Mouse (Mus musculus): ENCODE data around the gene Ece1. TPM values are rescaled to one million over a fixed set of nuclear protein-coding genes. Genes with fewer than 3 reads are reported as not detected.

Ece1 gene
- polyA plus RNA-seq, 1 experiment = 69.9 TPM

DNA sequence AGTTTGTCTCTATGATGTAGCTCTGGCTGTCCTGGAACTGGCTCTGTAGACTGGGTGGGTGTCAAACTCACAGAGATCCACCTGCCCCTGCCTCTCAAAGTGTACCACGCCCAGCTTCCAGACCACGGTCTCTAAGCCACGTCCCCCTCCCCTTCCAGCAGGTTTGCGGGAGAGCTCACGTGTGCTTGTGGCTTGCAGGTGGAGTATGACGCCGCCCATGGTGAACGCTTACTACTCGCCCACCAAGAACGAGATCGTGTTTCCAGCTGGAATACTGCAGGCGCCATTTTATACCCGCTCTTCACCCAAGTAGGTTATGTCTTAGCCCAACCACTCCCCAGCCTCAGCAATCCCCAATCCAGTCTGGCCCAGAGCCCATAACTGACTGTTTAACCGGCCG lies 94.2 kb downstream of the Ece1 start:
- Histone ChIP-seq H3K4me2 (ENCODE audit: low read depth) (no peak overlapping the region), H3K4me3 (no peak overlapping the region), H3ac (ENCODE audit: control insufficient read depth, insufficient read length) (no peak overlapping the region), H3K36me3 (ENCODE audit: control insufficient read depth, insufficient read depth) (peaks cover 13% of the 10 kb centered on the region), H3K79me2 (ENCODE audit: control insufficient read depth, insufficient read depth) (no peaks in the 10 kb centered on the region), H3K27me3 (ENCODE audit: control insufficient read depth, insufficient read depth, insufficient read length) (no peaks in the 10 kb centered on the region)
- TF ChIP-seq SRF (IDR thresholded peaks at IDR 0.05; ENCODE audit: control insufficient read depth, insufficient read length, low read depth) = no peak
- no peak for TF ChIP-seq MAX (IDR thresholded peaks at IDR 0.05; ENCODE audit: low read depth)
- no peak for TF ChIP-seq POLR2A (IDR thresholded peaks at IDR 0.05; ENCODE audit: insufficient read length, low read depth)
- TF ChIP-seq MYOD1 (IDR thresholded peaks at IDR 0.05; ENCODE audit: control insufficient read depth in 1 of 3, insufficient read length in 2 of 3, low read depth in 2 of 3) = peak in 1 of 3 experiments; percentile 69
- no peak for TF ChIP-seq TCF3 (IDR thresholded peaks at IDR 0.05; ENCODE audit: insufficient read length, low read depth)
- TF ChIP-seq REST (IDR thresholded peaks at IDR 0.05; ENCODE audit: insufficient read depth, insufficient read length) = no peak

DNA sequence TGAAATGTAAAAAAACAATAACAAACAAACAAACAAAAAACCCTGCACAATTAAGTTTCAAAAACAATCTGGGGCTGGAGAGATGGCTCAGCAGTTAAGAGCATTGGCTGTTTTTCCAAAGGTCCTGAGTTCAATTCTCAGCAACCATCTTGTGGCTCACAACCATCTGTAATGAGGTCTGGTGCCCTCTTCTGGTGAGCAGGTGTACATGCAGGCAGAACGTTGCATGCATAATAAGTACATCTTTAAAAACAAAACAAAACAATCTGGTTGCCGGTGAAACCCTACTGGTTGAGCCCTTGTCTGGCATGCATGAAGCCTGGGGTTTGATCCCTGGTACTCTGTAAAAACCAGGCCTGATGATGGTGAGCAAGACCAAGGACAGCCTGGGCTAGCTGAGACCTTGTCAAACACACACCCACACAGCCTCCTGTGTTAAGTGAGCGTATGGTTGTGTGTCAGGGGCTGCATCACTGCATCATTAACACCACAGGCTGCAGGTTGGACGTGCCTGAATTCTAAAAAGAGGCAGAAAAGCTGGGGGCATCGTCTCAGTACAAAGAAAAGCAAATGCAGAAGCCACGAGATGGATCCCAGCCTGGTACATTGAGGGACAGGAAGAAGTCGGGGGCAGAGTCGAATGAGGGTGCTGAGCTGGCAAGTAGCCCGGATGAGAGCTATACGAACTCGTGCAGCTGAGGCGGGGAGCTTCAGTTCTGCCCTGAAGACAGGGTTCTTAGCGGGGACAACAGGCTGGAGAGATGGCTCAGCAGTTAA lies 98.0 kb downstream of the Ece1 start:
- Histone ChIP-seq H3ac (ENCODE audit: control insufficient read depth, insufficient read length) (no peak overlapping the region), H3K36me3 (ENCODE audit: control insufficient read depth, insufficient read depth) (peaks cover 5% of the 10 kb centered on the region), H3K79me2 (ENCODE audit: control insufficient read depth, insufficient read depth) (no peaks in the 10 kb centered on the region), H3K27me3 (ENCODE audit: control insufficient read depth, insufficient read depth, insufficient read length) (no peaks in the 10 kb centered on the region), H3K4me3 (no peak overlapping the region), H3K4me2 (ENCODE audit: low read depth) (no peak overlapping the region)
- TF ChIP-seq POLR2AphosphoS2 (IDR thresholded peaks at IDR 0.05; ENCODE audit: insufficient read length, low read depth) (no peak), TCF12 (IDR thresholded peaks at IDR 0.05; ENCODE audit: insufficient read depth, poor library complexity, severe bottlenecking) (no peak), MAX (IDR thresholded peaks at IDR 0.05; ENCODE audit: low read depth) (no peak), POLR2A (IDR thresholded peaks at IDR 0.05; ENCODE audit: insufficient read length, low read depth) (no peak), SRF (IDR thresholded peaks at IDR 0.05; ENCODE audit: control insufficient read depth, insufficient read length, low read depth) (no peak), MYOG (IDR thresholded peaks at IDR 0.05; ENCODE audit: control insufficient read depth in 1 of 3, insufficient read depth in 1 of 3, insufficient read length in 2 of 3, low read depth in 2 of 3) (no peak)

DNA sequence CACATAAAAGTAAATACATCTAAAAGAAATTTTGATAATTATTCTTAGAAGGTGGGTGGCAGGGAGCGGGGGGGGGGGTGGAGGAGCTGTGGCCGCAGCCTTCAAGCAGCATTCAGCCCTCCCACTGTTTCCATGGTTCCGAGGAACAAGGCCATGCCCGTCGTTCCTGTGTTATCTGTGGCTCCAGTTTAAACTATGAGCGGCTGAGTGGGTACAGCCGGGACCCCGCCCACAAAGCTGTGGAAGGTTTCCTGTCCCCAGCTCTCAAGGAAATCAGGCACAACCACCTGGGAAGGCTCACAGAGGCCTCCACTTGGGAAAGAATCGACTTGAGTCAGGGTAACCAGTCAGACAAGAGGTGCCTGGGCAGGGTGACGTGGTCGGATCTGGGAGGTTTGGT lies 98.7 kb downstream of the Ece1 start:
- Histone ChIP-seq H3K4me2 (ENCODE audit: low read depth) (no peak overlapping the region), H3K36me3 (ENCODE audit: control insufficient read depth, insufficient read depth) (peaks cover 5% of the 10 kb centered on the region), H3K4me3 (no peak overlapping the region), H3K27me3 (ENCODE audit: control insufficient read depth, insufficient read depth, insufficient read length) (no peaks in the 10 kb centered on the region), H3ac (ENCODE audit: control insufficient read depth, insufficient read length) (no peak overlapping the region), H3K79me2 (ENCODE audit: control insufficient read depth, insufficient read depth) (no peaks in the 10 kb centered on the region)
- no peak for TF ChIP-seq REST (IDR thresholded peaks at IDR 0.05; ENCODE audit: insufficient read depth, insufficient read length)
- TF ChIP-seq USF1 (IDR thresholded peaks at IDR 0.05; ENCODE audit: low read depth) = no peak
- no peak for TF ChIP-seq CEBPB (IDR thresholded peaks at IDR 0.05; ENCODE audit: insufficient read depth, poor library complexity, severe bottlenecking)
- no peak for TF ChIP-seq TCF3 (IDR thresholded peaks at IDR 0.05; ENCODE audit: insufficient read length, low read depth)
- TF ChIP-seq SRF (IDR thresholded peaks at IDR 0.05; ENCODE audit: control insufficient read depth, insufficient read length, low read depth) = no peak
- no peak for TF ChIP-seq MYOG (IDR thresholded peaks at IDR 0.05; ENCODE audit: control insufficient read depth in 1 of 3, insufficient read depth in 1 of 3, insufficient read length in 2 of 3, low read depth in 2 of 3)
- TF ChIP-seq TCF12 (IDR thresholded peaks at IDR 0.05; ENCODE audit: insufficient read depth, poor library complexity, severe bottlenecking) = no peak
- no peak for TF ChIP-seq POLR2A (IDR thresholded peaks at IDR 0.05; ENCODE audit: insufficient read length, low read depth)
- no peak for TF ChIP-seq POLR2AphosphoS2 (IDR thresholded peaks at IDR 0.05; ENCODE audit: insufficient read length, low read depth)
- TF ChIP-seq MYOD1 (IDR thresholded peaks at IDR 0.05; ENCODE audit: control insufficient read depth in 1 of 3, insufficient read length in 2 of 3, low read depth in 2 of 3) = no peak
- TF ChIP-seq E2F4 (IDR thresholded peaks at IDR 0.05; ENCODE audit: insufficient read depth) = no peak
- TF ChIP-seq MAX (IDR thresholded peaks at IDR 0.05; ENCODE audit: low read depth) = no peak

DNA sequence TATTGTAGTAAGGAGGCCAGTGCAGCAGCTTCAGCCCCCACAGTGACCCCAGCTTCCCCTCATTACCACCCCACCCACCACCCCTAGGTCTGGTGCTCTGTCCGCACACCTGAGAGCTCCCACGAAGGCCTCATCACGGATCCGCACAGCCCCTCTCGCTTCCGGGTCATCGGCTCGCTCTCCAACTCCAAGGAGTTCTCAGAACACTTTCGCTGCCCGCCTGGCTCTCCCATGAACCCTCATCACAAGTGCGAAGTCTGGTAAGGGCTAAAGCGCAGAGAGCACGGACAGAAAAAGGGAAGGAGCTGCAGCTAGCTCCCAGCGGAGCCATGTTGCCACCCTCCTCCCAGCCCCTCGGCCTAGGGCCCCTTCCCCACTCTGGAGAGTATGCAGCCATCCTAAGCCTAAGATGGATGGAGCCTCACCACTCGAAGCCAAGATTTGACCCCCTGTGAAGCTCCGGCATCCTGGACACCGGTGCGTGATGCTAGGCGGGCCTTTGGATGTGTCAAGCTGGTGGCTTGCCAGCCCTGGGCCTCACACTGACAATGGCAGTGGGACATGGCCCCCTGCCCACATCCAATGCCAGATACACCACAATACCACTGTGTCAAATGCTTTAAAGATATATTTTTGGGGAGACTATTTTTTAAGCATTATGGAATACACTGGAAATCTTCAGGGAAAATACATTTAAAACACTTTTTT lies 100.8 kb downstream of the Ece1 start:
- no peaks in the 10 kb centered on the region for H3K79me2 ChIP-seq (ENCODE audit: control insufficient read depth, insufficient read depth)
- H3K4me3 ChIP-seq = no peak overlapping the region
- H3K4me2 ChIP-seq (ENCODE audit: low read depth) = no peak overlapping the region
- H3K36me3 ChIP-seq (ENCODE audit: control insufficient read depth, insufficient read depth) = peaks cover 2% of the 10 kb centered on the region
- H3K27me3 ChIP-seq (ENCODE audit: control insufficient read depth, insufficient read depth, insufficient read length) = no peaks in the 10 kb centered on the region
- TF ChIP-seq TCF12 (IDR thresholded peaks at IDR 0.05; ENCODE audit: insufficient read depth, poor library complexity, severe bottlenecking) (no peak), POLR2A (IDR thresholded peaks at IDR 0.05; ENCODE audit: insufficient read length, low read depth) (no peak), USF1 (IDR thresholded peaks at IDR 0.05; ENCODE audit: low read depth) (no peak), CEBPB (IDR thresholded peaks at IDR 0.05; ENCODE audit: insufficient read depth, poor library complexity, severe bottlenecking) (no peak), MYOD1 (IDR thresholded peaks at IDR 0.05; ENCODE audit: control insufficient read depth in 1 of 3, insufficient read length in 2 of 3, low read depth in 2 of 3) (no peak), E2F4 (IDR thresholded peaks at IDR 0.05; ENCODE audit: insufficient read depth) (no peak), REST (IDR thresholded peaks at IDR 0.05; ENCODE audit: insufficient read depth, insufficient read length) (no peak), TCF3 (IDR thresholded peaks at IDR 0.05; ENCODE audit: insufficient read length, low read depth) (no peak), MYOG (IDR thresholded peaks at IDR 0.05; ENCODE audit: control insufficient read depth in 1 of 3, insufficient read depth in 1 of 3, insufficient read length in 2 of 3, low read depth in 2 of 3) (no peak), POLR2AphosphoS2 (IDR thresholded peaks at IDR 0.05; ENCODE audit: insufficient read length, low read depth) (no peak), SRF (IDR thresholded peaks at IDR 0.05; ENCODE audit: control insufficient read depth, insufficient read length, low read depth) (no peak), MAX (IDR thresholded peaks at IDR 0.05; ENCODE audit: low read depth) (no peak)
- no peak overlapping the region for H3ac ChIP-seq (ENCODE audit: control insufficient read depth, insufficient read length)

Data from myocyte (in vitro differentiated cells).